Mouse (Mus musculus): ENCODE data around the gene Reln. TPM values are rescaled to one million over a fixed set of nuclear protein-coding genes. Genes with fewer than 3 reads are reported as not detected.
A peak's percentile ranks its signal among the peaks of the same experiment; 100 is the strongest.

Gene Reln
- polyA plus RNA-seq, 1 experiment from 2014 or later, result 40.1 TPM

- ATAC-seq, result no peak
- H3K36me3 ChIP-seq, result no peaks in the 10 kb centered on the region
- H3K27me3 ChIP-seq, result no peaks in the 10 kb centered on the region
- H3K4me1 ChIP-seq (replicated peaks), result no peaks in the 10 kb centered on the region
- no peaks in the 10 kb centered on the region for H3K9me3 ChIP-seq
- 52% methylated on average over 6 of the region's 6 CpGs for WGBS
- no peak overlapping the region for H3K9ac ChIP-seq (replicated peaks)
- no peak overlapping the region for H3K4me2 ChIP-seq (replicated peaks)
- no peak overlapping the region for H3K4me3 ChIP-seq (replicated peaks)
- no peak overlapping the region for H3K27ac ChIP-seq
Observed at GRCm38 (mm10) chr5:22080468-22080986, 264.0 kb downstream of the Reln start.

DNA sequence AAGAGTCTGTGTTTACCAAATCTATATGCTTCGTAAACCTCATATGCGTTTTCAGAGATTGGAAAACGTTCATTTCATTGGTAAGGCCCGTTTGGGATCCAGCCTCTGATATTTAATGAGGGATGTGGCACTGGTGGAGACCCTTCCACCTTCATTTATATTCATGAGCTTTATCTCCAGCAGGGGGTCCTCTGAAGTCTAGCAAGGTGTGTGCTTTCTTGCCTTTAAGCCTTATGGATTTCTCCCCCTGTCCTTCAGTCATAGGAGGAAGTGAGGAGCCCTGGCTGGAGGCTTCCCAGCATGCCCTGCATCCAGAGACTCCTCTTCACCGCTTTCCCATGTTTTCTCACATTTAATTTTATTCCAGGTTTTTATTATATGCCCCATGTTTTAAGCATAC, 269.5 kb downstream of the Reln start:
- H3K27ac ChIP-seq, result peak overlapping the region; percentile 30; the same call in 1 of the 2 replicates
- peak; percentile 79 for ATAC-seq
- 56% methylated on average over 5 of the region's 5 CpGs for WGBS

DNA sequence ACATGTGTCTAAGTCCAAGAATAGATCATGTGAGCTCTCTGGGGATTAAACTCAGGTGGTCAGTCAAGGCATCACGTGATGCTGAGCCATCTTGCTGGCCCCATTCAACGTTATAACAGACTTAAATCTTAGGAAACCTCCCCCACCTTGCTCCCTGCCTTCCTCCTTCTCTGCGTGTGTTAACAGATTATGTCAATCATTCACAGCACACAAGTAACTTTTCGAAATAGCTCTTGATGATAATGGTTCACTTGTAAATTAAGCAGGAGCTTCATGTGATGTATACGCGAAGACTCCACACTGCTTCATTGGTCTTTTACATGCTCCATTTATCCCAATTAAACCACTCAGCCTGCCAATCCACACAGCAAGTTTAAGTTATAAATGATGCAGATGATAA, 271.9 kb downstream of the Reln start:
- Histone ChIP-seq H3K9ac (replicated peaks) (no peak overlapping the region), H3K4me3 (replicated peaks) (no peak overlapping the region), H3K4me1 (replicated peaks) (peaks cover 5% of the 10 kb centered on the region; the same call in 1 of the 2 replicates), H3K36me3 (no peaks in the 10 kb centered on the region), H3K27ac (no peak overlapping the region), H3K9me3 (0 out of 2 replicates have a peak, but pooled peaks cover 3% of the 10 kb centered on the region), H3K4me2 (replicated peaks) (no peak overlapping the region), H3K27me3 (no peaks in the 10 kb centered on the region)
- WGBS, result 79% methylated on average over 6 of the region's 6 CpGs
- no peak for ATAC-seq

More for the DNA sequence above, 269.5 kb downstream of the Reln start:
- Histone ChIP-seq H3K36me3 (no peaks in the 10 kb centered on the region), H3K9ac (replicated peaks) (no peak overlapping the region), H3K27me3 (no peaks in the 10 kb centered on the region), H3K4me1 (replicated peaks) (peaks cover 5% of the 10 kb centered on the region; the same call in 1 of the 2 replicates), H3K4me2 (replicated peaks) (no peak overlapping the region), H3K4me3 (replicated peaks) (no peak overlapping the region), H3K9me3 (0 out of 2 replicates have a peak, but pooled peaks cover 3% of the 10 kb centered on the region)

DNA sequence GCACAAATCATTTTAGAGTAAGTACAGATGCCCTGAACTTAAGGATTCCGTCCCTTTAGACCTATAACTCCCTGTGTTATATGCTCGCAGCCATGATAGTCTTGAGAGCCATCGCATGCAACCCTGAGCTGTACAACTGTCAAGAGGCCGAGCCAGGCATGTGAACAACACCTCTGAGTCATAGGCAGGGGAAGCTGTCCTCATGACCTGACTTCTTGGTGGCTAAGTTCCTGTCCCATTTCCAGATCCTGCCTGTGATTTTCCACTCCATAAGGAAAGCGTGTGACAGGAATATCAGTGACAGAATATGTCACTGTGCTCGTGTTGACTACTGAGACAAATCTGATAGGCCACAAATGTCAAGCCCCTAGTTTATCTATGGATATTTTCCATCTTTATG, 285.3 kb downstream of the Reln start:
- Histone ChIP-seq H3K27me3 (no peaks in the 10 kb centered on the region), H3K4me3 (replicated peaks) (no peak overlapping the region), H3K4me2 (replicated peaks) (no peak overlapping the region), H3K9me3 (no peaks in the 10 kb centered on the region), H3K36me3 (no peaks in the 10 kb centered on the region), H3K27ac (no peak overlapping the region), H3K4me1 (replicated peaks) (no peaks in the 10 kb centered on the region), H3K9ac (replicated peaks) (no peak overlapping the region)
- no peak for ATAC-seq
- 90% methylated on average over 6 of the region's 6 CpGs for WGBS

GRCm38 (mm10) chr5:22041825-22042224, 302.7 kb downstream of the Reln start:
- 92% methylated on average over 6 of the region's 6 CpGs for WGBS
- H3K9me3 ChIP-seq, result no peaks in the 10 kb centered on the region
- no peak for ATAC-seq
- 0 out of 2 replicates have a peak, but pooled peaks cover 3% of the 10 kb centered on the region for H3K4me1 ChIP-seq (replicated peaks)
- no peak overlapping the region for H3K4me3 ChIP-seq (replicated peaks)
- no peaks in the 10 kb centered on the region for H3K36me3 ChIP-seq
- no peak overlapping the region for H3K4me2 ChIP-seq (replicated peaks)
- no peak overlapping the region for H3K9ac ChIP-seq (replicated peaks)
- H3K27me3 ChIP-seq, result no peaks in the 10 kb centered on the region
- no peak overlapping the region for H3K27ac ChIP-seq

GRCm38 (mm10) chr5:22039375-22040149, 304.9 kb downstream of the Reln start:
- no peaks in the 10 kb centered on the region for H3K9me3 ChIP-seq
- H3K4me1 ChIP-seq (replicated peaks), result no peaks in the 10 kb centered on the region
- ATAC-seq, result 0 out of 2 replicates have a peak, but pooled peaks have one; percentile 50
- no peaks in the 10 kb centered on the region for H3K27me3 ChIP-seq
- no peak overlapping the region for H3K4me2 ChIP-seq (replicated peaks)
- H3K27ac ChIP-seq, result no peak overlapping the region
- H3K4me3 ChIP-seq (replicated peaks), result no peak overlapping the region
- H3K36me3 ChIP-seq, result no peaks in the 10 kb centered on the region
- H3K9ac ChIP-seq (replicated peaks), result no peak overlapping the region
- 82% methylated on average over 12 of the region's 12 CpGs for WGBS

- H3K4me1 ChIP-seq (replicated peaks), result peaks cover 22% of the 10 kb centered on the region
- WGBS, result 88% methylated on average over 8 of the region's 8 CpGs
- H3K27me3 ChIP-seq, result no peaks in the 10 kb centered on the region
- no peaks in the 10 kb centered on the region for H3K36me3 ChIP-seq
- H3K9me3 ChIP-seq, result no peaks in the 10 kb centered on the region
- no peak overlapping the region for H3K4me2 ChIP-seq (replicated peaks)
- no peak overlapping the region for H3K9ac ChIP-seq (replicated peaks)
- ATAC-seq, result no peak
- no peak overlapping the region for H3K4me3 ChIP-seq (replicated peaks)
- no peak overlapping the region for H3K27ac ChIP-seq
Observed at GRCm38 (mm10) chr5:22035201-22035600, 309.3 kb downstream of the Reln start.

DNA sequence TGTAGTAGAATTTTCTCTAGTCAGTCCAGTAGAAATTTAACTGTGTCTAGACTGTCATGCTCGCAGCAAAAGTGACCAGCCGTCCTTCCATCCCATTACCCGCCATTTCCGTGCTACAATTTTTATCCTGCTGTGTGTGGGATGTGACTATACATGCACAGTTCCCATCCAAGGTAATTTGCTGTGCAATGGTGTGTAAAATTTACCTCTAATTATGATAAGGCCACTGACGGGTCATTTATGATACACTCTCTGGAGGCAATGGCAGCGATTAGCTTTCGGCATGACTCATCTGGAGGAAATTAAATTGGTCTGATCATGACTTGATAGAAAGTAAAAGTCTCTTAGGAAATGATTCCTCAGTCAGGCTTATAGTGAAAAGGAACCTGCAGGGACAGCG, 311.5 kb downstream of the Reln start:
- no peak overlapping the region for H3K4me2 ChIP-seq (replicated peaks)
- no peak overlapping the region for H3K9ac ChIP-seq (replicated peaks)
- 59% methylated on average over 8 of the region's 8 CpGs for WGBS
- no peaks in the 10 kb centered on the region for H3K36me3 ChIP-seq
- H3K4me1 ChIP-seq (replicated peaks), result peaks cover 22% of the 10 kb centered on the region
- no peak overlapping the region for H3K4me3 ChIP-seq (replicated peaks)
- H3K9me3 ChIP-seq, result no peaks in the 10 kb centered on the region
- no peaks in the 10 kb centered on the region for H3K27me3 ChIP-seq
- no peak overlapping the region for H3K27ac ChIP-seq
- ATAC-seq, result 0 out of 2 replicates have a peak, but pooled peaks have one; percentile 12

- H3K27me3 ChIP-seq, result no peaks in the 10 kb centered on the region
- no peak overlapping the region for H3K4me2 ChIP-seq (replicated peaks)
- peaks cover 22% of the 10 kb centered on the region for H3K4me1 ChIP-seq (replicated peaks)
- no peaks in the 10 kb centered on the region for H3K9me3 ChIP-seq
- peak; percentile 59 for ATAC-seq
- no peaks in the 10 kb centered on the region for H3K36me3 ChIP-seq
- 0 out of 2 replicates have a peak overlapping the region, but pooled peaks have one; percentile 30 for H3K27ac ChIP-seq
- H3K4me3 ChIP-seq (replicated peaks), result no peak overlapping the region
- 33% methylated on average over 7 of the region's 7 CpGs for WGBS
- H3K9ac ChIP-seq (replicated peaks), result no peak overlapping the region
Observed at GRCm38 (mm10) chr5:22031653-22032052, 312.8 kb downstream of the Reln start.

DNA sequence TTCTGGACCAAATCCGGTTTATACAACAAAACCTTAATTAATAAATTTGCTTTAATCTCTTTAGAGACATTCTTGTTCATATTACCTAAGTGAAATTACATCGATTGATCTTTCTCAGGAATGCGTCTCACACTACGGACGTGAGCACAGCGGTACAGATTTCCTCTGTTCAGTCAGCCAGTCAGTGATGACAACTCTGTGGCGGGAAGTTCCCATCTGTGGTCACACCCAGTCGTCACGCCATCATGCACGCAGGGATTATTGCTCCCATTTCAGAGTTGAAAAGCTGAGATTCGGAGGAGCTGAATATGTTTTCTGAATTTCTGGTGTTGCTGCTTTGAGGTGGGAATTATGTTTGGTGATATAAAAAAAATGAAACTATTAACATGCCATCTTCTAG, 316.1 kb downstream of the Reln start:
- H3K27ac ChIP-seq, result no peak overlapping the region
- H3K36me3 ChIP-seq, result no peaks in the 10 kb centered on the region
- no peaks in the 10 kb centered on the region for H3K27me3 ChIP-seq
- peaks cover 19% of the 10 kb centered on the region for H3K4me1 ChIP-seq (replicated peaks)
- no peaks in the 10 kb centered on the region for H3K9me3 ChIP-seq
- 74% methylated on average over 11 of the region's 11 CpGs for WGBS
- H3K4me3 ChIP-seq (replicated peaks), result no peak overlapping the region
- no peak for ATAC-seq
- no peak overlapping the region for H3K4me2 ChIP-seq (replicated peaks)
- no peak overlapping the region for H3K9ac ChIP-seq (replicated peaks)

GRCm38 (mm10) chr5:22027240-22027875, 317.1 kb downstream of the Reln start:
- Histone ChIP-seq H3K27ac (no peak overlapping the region), H3K4me2 (replicated peaks) (no peak overlapping the region), H3K27me3 (no peaks in the 10 kb centered on the region), H3K4me1 (replicated peaks) (peaks cover 14% of the 10 kb centered on the region), H3K9ac (replicated peaks) (no peak overlapping the region), H3K36me3 (no peaks in the 10 kb centered on the region), H3K4me3 (replicated peaks) (no peak overlapping the region), H3K9me3 (no peaks in the 10 kb centered on the region)
- 89% methylated on average over 6 of the region's 6 CpGs for WGBS
- no peak for ATAC-seq

GRCm38 (mm10) chr5:22025746-22026145, 318.8 kb downstream of the Reln start:
- Histone ChIP-seq H3K4me1 (replicated peaks) (peaks cover under 1% of the 10 kb centered on the region; the same call in 1 of the 2 replicates), H3K36me3 (no peaks in the 10 kb centered on the region), H3K4me2 (replicated peaks) (no peak overlapping the region), H3K9ac (replicated peaks) (no peak overlapping the region), H3K9me3 (no peaks in the 10 kb centered on the region), H3K4me3 (replicated peaks) (no peak overlapping the region), H3K27me3 (no peaks in the 10 kb centered on the region), H3K27ac (no peak overlapping the region)
- WGBS, result 98% methylated on average over 4 of the region's 4 CpGs
- no peak for ATAC-seq

All from midbrain, embryonic 13.5 days (tissue).